Mouse (Mus musculus) leukemia stem cell, adult 10-12 weeks (primary cell): ENCODE results near the gene Polk. TPM values are rescaled to one million over a fixed set of nuclear protein-coding genes. Genes with fewer than 3 reads are reported as not detected.

Source experiments
- polyA plus RNA-seq: library from polyadenylated mRNA; stranded (reverse); fragments of >175 nt; gene quantifications from 2 replicates; pipeline ENCODE4 v1.2.3, GENCODE M21; 2012; ENCODE audit warnings: low replicate concordance

The Polk gene
- 0.24 TPM in 1 of 2 replicates, not detected in the other for polyA plus RNA-seq

DNA sequence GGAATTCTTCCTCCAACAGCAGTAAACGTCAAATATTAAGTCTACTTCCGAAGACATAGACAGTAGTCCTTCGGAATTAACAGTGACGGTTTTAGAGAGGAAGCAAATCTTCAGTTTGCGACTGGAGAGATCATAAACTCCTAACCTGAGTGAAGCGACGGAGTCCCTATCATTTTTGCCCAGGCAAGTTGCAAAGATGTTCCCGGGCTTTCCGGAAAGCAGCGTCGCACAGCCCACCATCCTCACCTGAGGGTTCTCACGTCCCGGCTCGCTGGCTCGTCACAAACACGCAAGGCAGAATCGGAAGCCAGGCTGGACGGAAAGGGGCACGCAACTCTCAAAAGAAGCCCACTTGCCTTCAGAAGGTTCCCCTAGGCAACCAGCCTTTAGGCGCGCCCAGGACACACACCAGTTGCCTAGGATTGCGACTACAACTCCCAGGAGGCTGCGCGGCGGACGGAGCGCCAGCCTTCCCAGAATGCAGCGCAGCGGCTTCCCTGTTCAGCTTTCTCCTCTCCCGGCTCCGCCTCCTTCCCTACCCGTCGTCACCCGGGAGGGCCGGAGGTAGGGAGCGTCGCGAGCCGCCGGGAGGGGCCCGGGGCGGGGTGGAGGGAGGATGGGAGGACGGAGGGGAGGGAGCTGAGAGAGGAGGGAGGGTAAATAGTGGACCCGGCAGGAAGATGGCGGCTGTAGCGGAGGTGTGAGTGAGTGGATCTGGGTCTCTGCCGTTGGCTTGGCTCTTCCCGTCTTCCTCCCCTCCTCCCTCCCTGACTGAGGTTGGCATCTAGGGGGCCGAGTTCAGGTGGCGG lies at the start of gene Polk, which contains the start of gene Col4a3bp:
Gene Polk (minus strand): TSS at position 499 of the 809 bp plus-strand sequence.
Gene Col4a3bp (plus strand): TSS at position 538 of the 809 bp plus-strand sequence.

DNA sequence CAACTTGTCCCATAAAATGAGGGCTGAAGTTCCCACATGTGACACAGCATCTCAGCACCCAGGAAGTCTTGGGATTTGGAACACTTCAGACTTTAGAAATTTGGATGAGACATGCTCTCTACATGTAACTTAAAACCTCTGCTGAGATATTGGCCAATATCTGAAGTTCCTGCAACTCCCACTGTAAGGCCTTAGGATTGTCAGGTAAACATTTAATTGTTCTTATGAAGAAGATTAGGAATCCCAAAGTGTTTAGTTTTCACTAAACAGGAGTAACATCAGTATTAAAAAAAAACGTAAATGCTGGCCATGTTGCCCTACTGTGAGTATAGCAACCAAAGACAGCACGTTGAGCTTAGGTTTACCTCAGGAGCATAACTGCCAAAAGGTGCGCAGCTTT lies 51.9 kb downstream of the Polk start, which contains the start of gene Gm17622:
Gene Gm17622 (plus strand): TSS at position 301 of the 400 bp plus-strand sequence.

GRCm38 (mm10) chr13:96470957-96471356 lies 71.4 kb downstream of the Polk start, which contains the start of gene Ankdd1b:
TSS of gene Ankdd1b (minus strand) at chr13:96471198.

Other genes with a start within 250 kb of the Polk start
- gene Poc5, start 154.3 kb downstream of the Polk start, polyA plus RNA-seq, result 4.3 and 5.2 TPM in 2 replicates
- gene Ankdd1b, start 71.4 kb downstream of the Polk start, polyA plus RNA-seq, result not detected in 2 replicates
- gene Gm17622, start 51.8 kb downstream of the Polk start, polyA plus RNA-seq, result not detected in 2 replicates
- 9.5 and 28.5 TPM in 2 replicates for gene Col4a3bp, start within 50 bp of the Polk start, polyA plus RNA-seq
- 1.4 and 4.3 TPM in 2 replicates for gene Hmgcr, start 128.4 kb upstream of the Polk start, polyA plus RNA-seq
- gene Ankrd31, start 205.7 kb upstream of the Polk start, polyA plus RNA-seq, result not detected in 2 replicates